Mouse (Mus musculus) spleen, adult 18-20 months (tissue): ENCODE results near the gene Arhgap32.
"Not testable (repeated sequence)": the region's sequence is repeated elsewhere in the genome, so short reads cannot be mapped to it uniquely, and the experiment has no call there.

Experiments used
- DNase-seq, 2 experiments: peaks; one replicate each; pipeline ENCODE4 v3.0.0; 2022; ENCODE audit warnings: mixed read lengths in 2 of 2

The Arhgap32 gene

DNA sequence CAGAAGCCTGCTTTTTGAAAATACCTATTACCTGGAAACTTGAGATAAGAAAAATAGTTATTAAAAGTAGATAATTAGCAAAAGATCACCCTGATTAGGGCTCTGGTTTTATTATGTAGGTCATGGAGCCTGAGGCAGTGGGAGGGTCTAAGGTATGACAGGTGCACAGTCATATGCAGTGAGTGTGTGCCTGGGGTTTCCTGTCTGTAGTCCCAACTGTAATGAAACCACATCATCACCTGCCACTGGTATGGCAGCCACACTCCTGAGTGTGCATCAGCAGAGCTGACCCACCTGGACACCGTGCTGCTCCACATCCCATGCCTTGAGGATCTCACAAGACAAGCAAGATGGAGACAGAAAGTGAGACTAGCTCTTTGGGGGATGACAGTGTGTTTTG is at the start of gene Arhgap32:
Gene Arhgap32 (plus strand): TSS at position 351 of the 400 bp plus-strand sequence.
- DNase-seq: no peak

GRCm38 (mm10) chr9:32072778-32073177 is 43.2 kb upstream of the Arhgap32 start:
- DNase-seq: no peak

- no peak for DNase-seq
Observed at GRCm38 (mm10) chr9:32088106-32088776, 27.7 kb upstream of the Arhgap32 start.

DNA sequence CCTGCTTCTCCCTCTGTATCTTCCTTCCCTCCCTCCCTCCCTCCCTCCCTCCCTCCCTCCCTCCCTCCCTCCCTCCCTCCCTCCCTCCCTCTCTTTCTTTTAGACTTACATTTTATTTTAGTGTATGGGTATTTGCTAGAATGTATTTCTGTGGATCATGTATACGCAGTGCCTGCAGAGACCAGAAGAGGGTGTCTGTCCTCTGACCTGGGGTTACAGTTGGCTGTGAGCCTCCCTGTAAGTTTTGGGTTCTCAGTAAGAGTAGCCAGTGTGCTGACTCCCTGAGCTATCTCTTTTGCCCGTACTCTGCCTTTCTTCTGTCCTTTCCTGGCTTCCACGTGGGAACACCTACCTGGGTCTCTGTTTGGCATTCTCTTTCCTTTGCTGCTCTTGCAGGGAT is 27.1 kb upstream of the Arhgap32 start:
- DNase-seq: no peak

DNA sequence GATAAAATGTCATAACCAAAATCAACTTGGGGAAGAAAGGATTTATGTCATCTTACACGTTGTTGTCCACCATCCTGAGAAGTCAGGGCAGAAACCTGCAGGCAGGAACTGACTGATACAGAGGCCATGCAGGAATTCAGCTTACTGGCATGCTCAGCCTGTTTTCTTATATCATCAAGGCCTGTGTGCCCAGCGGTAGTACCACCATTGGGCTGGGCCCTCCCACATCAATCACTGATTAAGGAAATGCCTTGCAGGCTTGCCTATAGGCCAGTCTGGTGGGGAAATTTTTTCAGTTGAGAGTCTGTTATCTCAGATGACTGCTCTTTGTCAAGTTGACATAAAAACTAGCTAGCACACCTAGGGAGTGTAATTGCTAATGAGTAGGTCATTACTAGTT is 22.5 kb upstream of the Arhgap32 start:
- DNase-seq: no peak

- DNase-seq: no peak
Observed at GRCm38 (mm10) chr9:32094351-32095120, 21.4 kb upstream of the Arhgap32 start.

GRCm38 (mm10) chr9:32095511-32095910 is 20.4 kb upstream of the Arhgap32 start:
- DNase-seq: no peak

DNA sequence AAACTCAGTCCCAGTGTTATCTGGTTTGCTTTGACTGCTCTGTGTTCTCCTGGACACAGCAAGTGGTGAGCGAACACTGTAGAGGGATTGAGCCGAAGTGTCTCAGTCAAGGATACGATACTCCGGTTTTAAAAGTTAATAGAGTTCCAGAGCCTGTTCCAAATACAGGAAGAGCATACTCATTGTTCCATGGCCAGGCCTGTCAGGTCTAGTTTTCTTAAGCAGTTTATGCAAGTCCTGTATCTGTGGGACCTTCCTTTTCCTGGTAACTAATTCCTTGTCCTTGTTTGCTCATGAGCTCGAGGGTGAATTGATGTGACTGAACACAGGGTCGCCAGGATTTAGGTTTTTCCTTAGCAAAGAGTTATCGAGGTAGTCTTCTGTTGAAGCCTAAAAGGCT is 19.4 kb upstream of the Arhgap32 start:
- no peak for DNase-seq

DNA sequence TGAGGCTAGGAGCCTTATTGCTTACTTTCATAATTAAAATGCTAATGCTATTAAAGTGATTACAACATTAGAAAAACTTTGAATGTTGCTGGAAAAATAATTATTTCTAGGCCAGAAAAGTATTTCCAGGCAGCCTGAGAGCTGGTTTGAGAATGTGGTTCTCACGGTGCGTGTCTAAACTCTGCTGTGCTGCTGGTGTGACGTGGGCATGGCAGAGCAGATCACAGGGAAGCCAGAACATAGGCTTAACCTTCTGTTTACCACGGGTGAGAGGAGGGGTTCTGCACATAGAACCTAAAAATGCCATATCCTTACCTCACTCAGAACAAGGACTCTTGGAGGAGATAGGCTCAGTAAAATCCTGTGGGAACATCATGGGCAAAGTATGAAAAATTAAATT is 18.8 kb upstream of the Arhgap32 start:
- DNase-seq: no peak

DNA sequence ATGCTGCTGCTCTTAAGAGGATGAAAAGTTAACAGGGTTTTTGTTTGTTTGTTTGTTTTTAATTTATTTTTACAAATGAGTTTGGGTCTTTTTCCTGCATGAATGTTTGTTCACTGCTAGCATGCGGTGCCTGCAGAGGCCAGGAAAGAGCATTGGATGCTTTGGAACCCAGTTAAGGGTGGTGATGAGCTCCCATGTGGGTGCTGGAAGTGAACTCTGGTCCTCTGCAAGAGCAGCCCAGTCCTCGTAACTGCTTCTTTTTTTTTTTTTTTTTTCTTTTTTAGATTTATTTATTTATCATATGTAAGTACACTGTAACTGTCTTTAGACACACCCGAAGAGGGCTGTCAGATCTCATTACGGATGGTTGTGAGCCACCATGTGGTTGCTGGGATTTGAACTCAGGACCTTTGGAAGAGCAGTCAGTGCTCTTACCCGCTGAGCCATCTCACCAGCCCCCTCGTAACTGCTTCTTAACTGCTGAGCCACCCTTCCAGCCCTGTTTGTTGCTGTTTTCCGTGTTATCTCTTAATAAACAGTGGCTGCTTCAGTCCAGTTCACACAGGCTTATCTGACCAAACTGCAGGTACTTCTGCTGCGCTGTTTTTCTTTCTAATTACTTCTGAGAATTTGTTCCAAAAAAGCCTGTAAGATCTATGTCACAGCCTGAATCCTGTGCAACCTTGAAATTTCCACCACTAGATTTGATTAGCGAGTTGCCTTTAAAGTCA is 17.3 kb upstream of the Arhgap32 start:
- DNase-seq: no peak

GRCm38 (mm10) chr9:32100561-32100960 is 15.4 kb upstream of the Arhgap32 start:
- no peak for DNase-seq

GRCm38 (mm10) chr9:32101488-32101887 is 14.4 kb upstream of the Arhgap32 start:
- DNase-seq: no peak

DNA sequence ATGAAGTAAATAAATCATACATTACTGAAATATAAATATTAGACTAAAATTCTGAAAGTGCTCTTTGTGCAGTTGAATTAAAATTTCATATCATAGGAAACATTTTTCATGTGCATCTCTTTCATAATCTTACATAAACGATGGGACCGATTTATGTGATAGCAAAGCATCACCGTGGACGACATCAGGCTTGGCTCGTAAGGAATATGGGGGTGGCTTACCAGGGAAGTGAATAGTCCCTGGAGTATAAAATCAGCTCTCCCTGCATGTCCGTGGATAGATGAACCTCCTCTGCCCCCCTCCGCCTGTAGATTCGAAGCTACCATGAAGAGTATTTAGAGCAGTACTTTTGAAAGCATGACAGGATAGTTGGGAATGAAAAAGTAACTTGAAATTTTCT is 11.3 kb upstream of the Arhgap32 start:
- no peak for DNase-seq

DNA sequence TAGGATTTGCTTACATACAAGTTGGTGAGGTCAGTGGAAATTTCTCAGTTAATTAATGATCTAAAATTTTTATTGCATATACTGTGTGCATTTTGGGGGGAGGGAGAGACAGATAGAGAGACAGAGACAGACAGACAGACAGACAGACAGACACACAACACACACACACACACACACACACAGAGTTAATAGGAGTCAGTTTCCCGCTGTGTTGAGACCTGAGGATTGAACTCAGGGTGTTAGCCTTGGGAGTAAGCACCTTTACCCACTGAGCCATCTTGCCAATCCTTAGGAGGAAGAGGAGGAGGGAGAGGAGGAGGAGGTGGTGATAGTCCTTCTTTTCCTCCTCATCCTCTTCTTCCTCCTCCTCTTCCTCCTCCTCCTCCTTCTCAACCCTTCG is 5.6 kb upstream of the Arhgap32 start:
- no peak for DNase-seq

DNA sequence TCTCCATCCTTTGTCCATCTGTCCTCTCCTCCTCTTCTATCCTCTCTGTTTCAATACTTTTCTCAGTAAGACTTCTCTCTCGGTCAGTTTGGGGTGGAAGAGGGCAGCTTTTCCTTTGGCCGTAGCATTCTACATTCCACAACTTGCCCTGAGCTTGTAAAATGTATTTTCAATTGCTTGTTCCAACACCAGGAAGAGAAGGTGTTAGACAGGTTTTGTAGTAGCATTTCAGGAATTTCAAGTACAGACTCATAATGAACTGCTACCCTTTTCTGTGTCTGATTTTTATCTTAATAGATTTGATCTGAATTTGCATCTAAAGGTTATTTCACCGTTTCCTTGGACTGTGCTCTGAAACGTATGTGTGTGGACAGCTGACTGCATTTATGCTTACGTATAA is 336 bp downstream of the Arhgap32 start:
- DNase-seq: no peak

DNA sequence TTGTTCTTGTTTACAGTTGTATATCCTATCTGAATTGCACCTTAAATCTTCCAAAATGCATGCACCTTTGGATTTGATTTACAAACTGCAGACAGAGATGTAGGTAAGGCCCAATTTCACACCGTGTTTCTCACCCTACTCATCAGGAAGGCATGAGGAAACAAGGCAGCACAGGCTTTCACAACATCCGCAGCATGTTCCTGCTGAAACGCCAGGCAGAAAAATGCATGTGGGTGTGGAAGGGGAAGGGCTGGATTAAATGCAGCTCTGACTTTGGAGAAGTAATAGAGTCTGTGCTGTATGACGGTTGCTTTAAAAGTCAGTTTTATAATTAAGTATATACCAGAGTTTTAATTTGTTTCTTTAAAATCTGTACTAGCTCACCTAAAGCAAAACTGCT is 1.9 kb downstream of the Arhgap32 start:
- DNase-seq: no peak

DNA sequence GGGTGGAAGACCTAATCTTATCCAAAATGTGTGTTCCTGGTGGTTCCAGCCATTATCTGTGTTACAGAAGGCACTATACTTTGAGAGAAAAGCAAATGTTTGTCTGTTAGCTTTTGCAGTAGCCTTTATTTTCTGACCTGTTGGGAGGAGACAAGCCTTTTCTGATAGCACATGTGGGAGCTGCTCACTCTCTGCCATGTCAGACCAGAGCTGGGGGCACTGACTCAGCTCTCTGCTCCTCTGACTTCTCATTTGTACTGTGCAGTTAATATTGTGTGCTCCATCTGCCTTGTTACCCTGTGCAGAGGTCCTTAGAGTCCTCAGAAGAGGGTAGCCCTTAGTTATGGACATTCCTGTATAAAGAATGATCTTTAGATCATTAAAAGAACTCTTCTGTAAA is 2.5 kb downstream of the Arhgap32 start:
- no peak for DNase-seq

- no peak for DNase-seq
Observed at GRCm38 (mm10) chr9:32119586-32119985, 3.6 kb downstream of the Arhgap32 start.

GRCm38 (mm10) chr9:32120162-32120561 is 4.2 kb downstream of the Arhgap32 start:
- no peak for DNase-seq

DNA sequence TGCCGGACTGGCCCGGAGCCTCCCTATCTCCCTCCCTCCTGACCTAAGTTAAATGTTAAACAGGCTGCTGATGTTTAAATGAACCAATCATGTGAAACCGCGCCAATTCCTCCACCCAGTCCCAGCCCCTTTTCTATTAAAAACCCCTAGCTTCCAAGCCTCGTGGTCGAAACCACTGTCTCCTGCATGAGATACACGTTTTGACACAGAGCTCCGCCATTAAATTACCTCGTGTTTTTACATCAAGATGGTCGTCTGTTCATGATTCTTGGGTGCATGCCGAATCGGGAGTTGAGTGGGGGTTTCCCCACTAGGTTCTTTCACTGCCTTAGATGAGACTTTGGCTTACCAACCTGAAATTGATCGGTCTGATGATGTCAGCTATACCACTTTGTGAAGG is 5.3 kb downstream of the Arhgap32 start:
- not testable (repeated sequence) for DNase-seq

DNA sequence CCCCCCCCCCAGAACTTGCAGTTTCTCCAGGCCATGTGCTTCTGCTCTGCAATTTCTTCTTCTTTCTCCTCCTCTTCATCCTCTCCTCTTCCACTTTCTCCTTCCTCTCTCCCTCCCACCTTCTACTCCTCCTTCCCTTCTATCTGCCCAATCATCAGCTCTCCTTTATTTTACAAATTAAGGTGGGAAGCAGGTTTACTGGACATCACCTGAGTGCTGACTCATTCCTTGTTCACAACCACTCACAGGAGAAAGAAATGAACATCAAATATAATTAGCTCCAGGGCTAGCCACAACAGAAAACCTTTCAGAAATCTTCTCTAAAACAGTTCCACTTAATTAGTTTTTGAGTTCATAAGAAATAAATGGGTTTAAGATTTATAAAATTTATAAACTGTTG is 20.3 kb downstream of the Arhgap32 start:
- DNase-seq: no peak

DNA sequence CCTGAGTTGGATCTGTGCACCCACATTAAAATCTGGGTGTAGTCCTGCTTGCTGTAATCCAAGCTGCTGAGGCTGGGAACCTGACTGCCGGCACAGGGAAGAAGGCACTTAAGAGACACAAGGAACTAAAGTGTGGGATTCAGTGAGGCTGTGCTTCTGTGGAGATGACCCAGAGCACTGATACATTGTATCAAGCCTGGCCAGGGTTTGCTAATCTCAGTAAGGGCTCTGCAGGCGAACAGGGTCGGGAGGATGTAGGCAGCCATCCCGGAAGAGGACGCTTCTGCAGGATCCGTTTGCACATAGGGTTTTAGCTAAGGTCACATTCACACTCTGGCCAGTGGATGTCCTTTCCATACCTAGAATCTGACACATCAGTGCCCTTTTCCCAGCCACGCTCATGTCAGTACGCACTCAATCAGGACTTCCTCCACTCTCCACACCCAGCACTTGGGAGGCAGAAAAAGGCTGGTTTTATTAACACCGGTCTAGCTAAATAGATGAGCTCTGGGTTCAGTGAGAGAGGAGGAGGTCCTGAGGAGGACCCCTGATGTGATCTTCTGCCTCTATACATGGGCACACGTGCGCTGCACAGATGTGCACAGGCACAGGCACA is 20.9 kb downstream of the Arhgap32 start:
- no peak for DNase-seq

GRCm38 (mm10) chr9:32137697-32138426 is 21.9 kb downstream of the Arhgap32 start:
- no peak for DNase-seq
